Mouse (Mus musculus) adrenal gland, postnatal 25 days (tissue): ENCODE results near the gene Rabgef1. TPM values are rescaled to one million over a fixed set of nuclear protein-coding genes. Genes with fewer than 3 reads are reported as not detected.
A peak's percentile ranks its signal among the peaks of the same experiment; 100 is the strongest.

Source experiments
- DNase-seq: peaks from one replicate; pipeline ENCODE4 v3.0.0; 2021; ENCODE audit warnings: mixed read lengths
- total RNA-seq: library from RNA; stranded (reverse); gene quantifications from 2 replicates; pipeline ENCODE4 v1.2.3, GENCODE M21; 2021

Gene Rabgef1
- total RNA-seq, 1 experiment from 2014 or later, result 47.9 TPM

DNA sequence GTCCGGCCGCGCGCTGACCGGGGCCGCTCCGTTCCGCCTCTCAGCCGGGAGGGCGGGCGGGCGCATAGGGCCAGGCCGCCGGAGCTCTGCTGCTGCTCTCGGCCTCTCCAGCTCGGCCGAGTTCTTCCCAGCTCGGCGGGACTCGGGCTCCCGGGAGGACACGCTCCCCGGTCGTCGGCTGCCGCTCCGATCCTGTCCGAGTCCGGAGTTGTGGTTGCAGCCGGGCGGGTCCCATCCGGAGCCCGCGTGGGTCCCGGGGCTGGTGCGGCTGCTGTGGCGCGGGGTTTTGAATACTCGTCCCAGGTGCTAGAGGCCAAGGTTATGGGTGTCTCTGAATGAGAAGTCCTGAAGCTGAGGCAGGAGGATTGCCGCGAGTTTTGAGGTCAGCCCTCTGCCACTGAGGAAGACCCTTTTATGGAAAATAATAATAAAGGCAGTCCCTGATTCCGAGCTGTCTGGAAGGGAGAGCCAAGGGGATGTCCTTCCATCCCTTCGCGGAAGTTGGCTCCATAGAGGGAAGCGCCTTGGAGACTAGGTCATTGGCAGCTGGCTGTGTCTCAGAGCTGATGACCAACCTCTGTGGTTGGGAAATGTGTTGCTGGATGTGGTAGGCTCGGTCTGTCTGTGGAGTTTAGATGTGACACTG lies 481 bp downstream of the Rabgef1 start:
- DNase-seq, result peak; percentile 42

DNA sequence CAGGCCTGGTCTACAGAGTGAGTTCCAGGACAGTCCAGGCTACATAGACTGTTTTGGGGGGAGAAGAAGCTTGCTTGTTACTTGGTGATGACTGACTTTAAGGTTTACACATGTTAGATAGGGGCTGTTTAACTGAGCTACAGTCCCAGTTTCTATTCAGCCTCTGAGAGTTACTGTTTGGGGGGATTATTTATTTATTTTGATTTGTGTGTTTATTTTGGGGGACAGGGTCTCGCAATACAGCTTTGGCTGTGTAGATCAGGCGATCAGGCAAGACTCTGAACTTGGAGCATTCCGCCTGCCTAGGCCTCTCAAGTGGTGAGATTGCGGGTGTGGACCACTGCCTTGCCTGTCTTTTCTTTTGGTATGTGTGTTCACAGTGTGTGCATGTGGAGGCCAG lies 1.4 kb downstream of the Rabgef1 start:
- DNase-seq, result no peak

DNA sequence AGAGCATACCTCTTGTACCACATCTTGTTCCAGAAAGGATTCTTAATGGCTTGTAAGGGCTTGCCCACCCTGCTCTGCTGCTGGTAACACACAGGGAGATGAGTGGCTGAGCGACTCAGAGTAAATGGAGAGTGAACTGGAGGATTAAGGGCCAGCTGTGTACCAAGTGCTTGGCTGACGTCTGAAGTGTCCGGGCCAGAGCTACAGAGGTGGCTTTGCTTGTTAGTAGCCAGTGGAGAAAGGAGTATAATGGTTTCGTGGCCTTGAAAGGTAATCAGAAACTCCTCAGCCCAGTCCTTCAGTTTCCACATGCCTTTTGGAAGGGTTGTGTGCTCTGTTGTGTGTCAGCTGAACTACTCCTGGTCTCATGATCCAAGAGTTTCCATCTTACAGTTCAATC lies 6.3 kb downstream of the Rabgef1 start:
- DNase-seq, result no peak

DNA sequence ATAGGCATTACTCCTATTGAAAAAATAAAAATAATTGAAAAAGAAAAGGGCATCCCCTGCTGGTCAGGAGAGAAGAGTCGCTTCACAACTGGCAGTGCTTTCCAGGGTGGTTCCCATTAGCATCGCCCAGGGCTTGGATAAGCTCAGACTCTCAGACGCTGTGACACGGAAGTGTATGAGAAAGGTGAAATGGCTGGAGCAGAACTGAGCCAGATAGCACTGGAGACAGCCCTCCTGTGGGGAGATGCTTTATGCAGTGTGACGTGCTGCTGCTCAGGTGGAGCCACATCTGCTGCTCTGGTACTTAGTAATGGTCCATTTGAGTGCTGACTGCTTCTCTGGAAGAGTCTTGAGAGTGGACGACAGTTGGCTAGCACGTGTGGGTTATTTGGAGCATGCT lies 8.8 kb downstream of the Rabgef1 start:
- no peak for DNase-seq

- DNase-seq, result no peak
Measured at GRCm38 (mm10) chr5:130181740-130182540, 10.3 kb downstream of the Rabgef1 start.

DNA sequence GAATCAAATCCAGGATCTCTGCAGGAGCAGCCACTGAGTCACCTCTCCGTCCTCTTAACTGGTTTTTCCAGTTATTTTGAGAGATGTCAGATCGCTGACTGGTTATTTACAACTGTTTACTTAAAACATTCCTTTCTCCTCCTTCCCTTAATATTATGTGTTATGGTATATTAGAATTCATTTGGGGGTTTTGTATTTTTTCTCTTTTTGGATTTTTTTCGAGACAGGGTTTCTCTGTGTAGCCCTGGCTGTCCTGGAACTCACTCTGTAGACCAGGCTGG lies 10.9 kb downstream of the Rabgef1 start:
- no peak for DNase-seq

GRCm38 (mm10) chr5:130184193-130184856 lies 12.7 kb downstream of the Rabgef1 start:
- peak; percentile 35 for DNase-seq

DNA sequence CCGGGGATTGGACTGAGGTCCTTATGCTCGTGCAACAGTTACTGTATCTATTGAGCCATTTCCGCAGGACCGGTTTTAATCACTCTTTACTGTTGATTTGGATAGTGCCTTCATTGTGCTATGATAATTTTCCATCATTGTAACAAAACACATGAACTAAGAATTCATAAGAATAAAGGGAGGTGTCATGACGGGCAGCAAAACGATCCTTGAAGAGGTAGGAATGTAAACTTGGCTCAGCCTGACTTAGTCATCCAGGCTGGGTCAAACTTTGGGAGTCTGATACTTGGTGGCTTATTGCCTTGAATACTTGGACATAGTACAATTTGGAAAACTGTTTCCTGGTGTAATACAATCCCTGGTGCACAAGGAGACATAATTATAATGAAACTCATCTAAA lies 13.7 kb downstream of the Rabgef1 start:
- no peak for DNase-seq

DNA sequence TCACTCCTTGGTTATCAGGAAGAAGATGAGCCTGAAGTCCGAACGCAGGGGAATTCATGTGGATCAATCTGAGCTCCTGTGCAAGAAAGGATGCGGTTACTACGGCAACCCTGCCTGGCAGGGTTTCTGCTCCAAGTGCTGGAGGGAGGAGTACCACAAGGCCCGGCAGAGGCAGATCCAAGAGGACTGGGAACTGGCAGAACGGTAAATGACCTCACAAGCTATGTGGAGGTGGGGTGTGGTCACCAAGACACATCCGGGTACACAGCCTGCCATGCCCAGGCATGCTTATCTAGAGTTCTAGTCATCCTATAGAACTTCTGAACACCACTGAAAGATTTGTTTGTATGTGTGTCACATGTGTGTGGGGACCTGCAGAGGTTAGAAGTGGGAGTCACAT lies 15.8 kb downstream of the Rabgef1 start:
- DNase-seq, result no peak

GRCm38 (mm10) chr5:130190909-130191308 lies 19.3 kb downstream of the Rabgef1 start:
- no peak for DNase-seq

- no peak for DNase-seq
Measured at GRCm38 (mm10) chr5:130191865-130192264, 20.3 kb downstream of the Rabgef1 start.

GRCm38 (mm10) chr5:130192356-130192944 lies 20.9 kb downstream of the Rabgef1 start:
- no peak for DNase-seq

DNA sequence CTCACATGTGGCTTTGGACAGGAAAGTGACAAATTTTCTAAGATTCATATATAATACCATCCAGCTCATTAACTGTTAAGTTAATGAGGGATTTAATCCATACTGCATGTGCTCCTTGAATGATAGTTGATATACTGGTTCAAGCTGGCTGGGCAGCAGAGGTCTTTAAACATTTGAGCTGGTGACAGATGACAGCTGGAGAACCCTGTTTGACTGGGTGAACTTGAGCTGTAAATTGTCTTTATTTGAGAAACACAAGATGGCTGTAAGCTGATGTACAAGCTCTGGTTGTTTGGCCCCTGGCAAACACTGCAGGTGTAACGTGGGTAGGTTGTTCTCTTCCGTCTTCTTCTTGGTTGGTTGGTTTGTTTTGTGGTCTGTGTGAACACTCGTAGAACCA lies 22.2 kb downstream of the Rabgef1 start:
- no peak for DNase-seq

GRCm38 (mm10) chr5:130196307-130196706 lies 24.7 kb downstream of the Rabgef1 start:
- DNase-seq, result no peak

DNA sequence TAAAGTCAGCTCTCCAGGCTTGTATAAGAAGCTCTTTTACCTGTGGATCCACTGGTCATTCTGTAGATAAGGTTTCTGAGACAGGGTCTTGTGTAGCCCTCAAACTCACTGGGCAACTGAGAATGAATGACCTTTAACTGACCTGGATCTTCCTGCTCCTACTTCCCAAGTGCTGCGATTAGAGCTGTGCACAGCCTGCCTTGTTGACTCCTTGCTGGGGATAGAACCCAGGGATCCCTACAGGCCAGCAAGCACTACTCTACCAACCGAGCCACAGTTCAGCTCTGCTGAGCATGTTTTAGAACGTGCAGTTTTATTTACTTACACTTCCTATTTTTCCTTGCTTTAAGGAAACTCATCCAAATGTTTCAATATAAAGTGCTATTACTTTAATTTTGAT lies 25.9 kb downstream of the Rabgef1 start:
- DNase-seq, result no peak

GRCm38 (mm10) chr5:130197981-130198380 lies 26.4 kb downstream of the Rabgef1 start:
- DNase-seq, result no peak

DNA sequence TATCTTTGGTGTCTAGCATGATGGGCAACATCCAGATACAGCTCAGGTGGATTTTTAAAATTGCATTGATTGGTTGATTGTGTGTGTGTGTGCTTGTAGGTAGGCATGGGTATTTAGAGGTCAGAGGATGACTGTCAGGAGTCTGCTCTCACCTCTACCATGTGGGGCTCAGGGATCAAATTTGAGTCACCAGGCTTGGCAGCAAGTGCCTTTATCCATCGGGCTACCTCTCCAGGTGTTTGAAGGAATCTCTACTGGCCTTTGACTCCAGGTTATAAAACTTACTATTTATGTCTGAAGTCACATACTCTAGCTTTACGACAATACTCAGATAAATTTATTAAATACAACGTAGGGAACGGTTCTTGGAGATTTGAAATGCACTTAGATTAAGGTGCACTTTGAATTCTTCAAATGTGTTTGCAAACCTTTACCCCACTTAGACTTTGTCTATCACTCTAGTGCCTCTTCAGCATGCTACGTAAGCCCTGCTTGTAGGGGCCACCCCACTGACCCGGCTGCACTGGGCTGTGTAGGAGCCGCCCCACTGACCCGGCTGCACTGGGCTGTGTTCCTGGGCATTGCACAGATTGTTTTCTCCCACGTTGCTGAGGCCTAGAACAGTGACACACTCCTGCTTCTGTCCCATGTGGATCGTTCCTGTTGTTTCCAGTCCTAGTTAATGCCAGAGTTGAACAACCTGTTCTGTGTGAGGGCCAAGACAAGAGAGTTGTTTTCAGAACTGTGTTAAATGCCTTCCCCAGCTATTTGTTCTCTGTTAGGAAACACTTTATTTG lies 28.8 kb downstream of the Rabgef1 start:
- no peak for DNase-seq

GRCm38 (mm10) chr5:130203948-130204347 lies 32.4 kb downstream of the Rabgef1 start:
- DNase-seq, result no peak

DNA sequence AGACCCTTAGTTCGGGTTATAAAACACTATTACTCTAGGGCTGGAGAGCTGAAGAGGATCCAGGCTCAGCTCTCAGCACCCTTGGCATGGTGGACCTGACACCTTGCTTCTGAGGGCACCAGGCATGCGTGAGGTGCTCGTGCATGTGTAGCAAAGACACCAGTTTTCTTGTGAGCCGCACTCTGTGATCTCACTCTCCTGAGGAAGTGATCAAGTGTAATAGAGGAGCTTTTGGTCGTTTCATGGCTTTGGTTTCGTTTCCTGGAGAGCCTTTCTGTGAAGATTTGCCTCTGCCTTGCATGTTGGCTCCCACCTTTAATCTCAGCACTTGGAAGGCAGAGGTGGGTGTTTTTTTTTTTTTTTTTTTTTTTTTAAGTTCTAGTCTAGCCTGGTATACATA lies 33.0 kb downstream of the Rabgef1 start:
- no peak for DNase-seq

- no peak for DNase-seq
Measured at GRCm38 (mm10) chr5:130205441-130206023, 33.9 kb downstream of the Rabgef1 start.

GRCm38 (mm10) chr5:130207299-130207698 lies 35.7 kb downstream of the Rabgef1 start:
- DNase-seq, result no peak

DNA sequence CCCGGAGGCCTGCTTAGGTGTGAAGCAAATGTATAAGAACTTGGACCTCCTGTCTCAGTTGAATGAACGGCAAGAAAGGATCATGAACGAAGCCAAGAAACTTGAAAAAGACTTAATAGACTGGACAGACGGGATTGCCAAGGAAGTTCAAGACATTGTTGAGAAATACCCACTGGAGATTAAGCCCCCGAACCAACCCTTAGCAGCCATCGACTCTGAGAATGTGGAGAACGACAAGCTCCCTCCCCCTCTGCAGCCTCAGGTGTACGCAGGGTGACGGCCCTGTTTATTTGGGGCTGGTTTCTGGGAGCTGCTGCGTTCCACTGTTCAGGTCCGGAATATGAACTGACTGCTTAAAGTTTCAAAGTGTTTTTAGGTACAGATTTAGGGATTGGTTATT lies 41.4 kb downstream of the Rabgef1 start:
- no peak for DNase-seq
